Mouse (Mus musculus) hindbrain, embryonic 14.5 days (tissue): Measurements from ENCODE around the gene Baiap3. TPM values are rescaled to one million over a fixed set of nuclear protein-coding genes. Genes with fewer than 3 reads are reported as not detected.

Experiments used
- ATAC-seq: fragments of 200-750 bp; cut with Nextera tagmentation; 2 replicates; pipeline ENCODE4 v1.8.0; 2017; ENCODE audit warnings: moderate number of reproducible peaks, mild to moderate bottlenecking, moderate TSS enrichment, moderate library complexity; ENCODE audit not compliant: low FRiP score
- DNase-seq: peaks from one replicate; pipeline ENCODE4 v3.0.0-alpha.2; 2015; ENCODE audit warnings: low spot score
- H3K27ac ChIP-seq: fragments of 300-500 bp; sonication (generic); 2 replicates; pipeline ENCODE4 v1.5.1; 2014; ENCODE audit warnings: mild to moderate bottlenecking, moderate library complexity
- H3K27me3 ChIP-seq: fragments of 300-500 bp; sonication (generic); 2 replicates; pipeline ENCODE4 v1.6.1; 2014; ENCODE audit warnings: mild to moderate bottlenecking, low read length, mixed read lengths; ENCODE audit not compliant: control insufficient read depth, insufficient read depth
- H3K36me3 ChIP-seq: fragments of 300-500 bp; sonication (generic); replicated peaks from 2 replicates; pipeline ENCODE4 v1.6.1; 2014; ENCODE audit not compliant: control insufficient read depth, insufficient read depth
- H3K4me1 ChIP-seq: fragments of 300-500 bp; sonication (generic); replicated peaks from 2 replicates; pipeline ENCODE4 v1.6.1; 2014; ENCODE audit warnings: antibody characterized with exemption, low read length, mixed read lengths; ENCODE audit not compliant: control insufficient read depth, insufficient read depth
- H3K4me2 ChIP-seq: fragments of 300-500 bp; sonication (generic); replicated peaks from 2 replicates; pipeline ENCODE4 v1.6.1; 2014; ENCODE audit warnings: mild to moderate bottlenecking, moderate library complexity
- H3K4me3 ChIP-seq: fragments of 300-500 bp; sonication (generic); replicated peaks from 2 replicates; pipeline ENCODE4 v1.5.1; 2014; ENCODE audit warnings: mild to moderate bottlenecking, low read length
- H3K9ac ChIP-seq: fragments of 300-500 bp; sonication (generic); 2 replicates; pipeline ENCODE4 v1.6.1; 2014
- H3K9me3 ChIP-seq: fragments of 300-500 bp; sonication (generic); 2 replicates; pipeline ENCODE4 v1.6.1; 2016; ENCODE audit warnings: low read length; ENCODE audit not compliant: control insufficient read depth
- WGBS: fragments of 180-500 bp; shearing (Covaris S2); extraction: QIAGEN DNeasy Blood & Tissue Kit; methylation state at CpG from one replicate; pipeline ENCODE4 v1.1.7; 2014; 5-methylcytosine and 5-hydroxymethylcytosine counted together
- polyA plus RNA-seq: library from polyadenylated mRNA; unstranded; fragments of >200 nt; fragmentation: Nextera tagmentation; extraction: Ambion mirVana; gene quantifications from 2 replicates; pipeline ENCODE4 v1.2.1, GENCODE M21; 2014

Baiap3 gene
- polyA plus RNA-seq, 1 experiment from 2014 or later, result 10.8 TPM

DNA sequence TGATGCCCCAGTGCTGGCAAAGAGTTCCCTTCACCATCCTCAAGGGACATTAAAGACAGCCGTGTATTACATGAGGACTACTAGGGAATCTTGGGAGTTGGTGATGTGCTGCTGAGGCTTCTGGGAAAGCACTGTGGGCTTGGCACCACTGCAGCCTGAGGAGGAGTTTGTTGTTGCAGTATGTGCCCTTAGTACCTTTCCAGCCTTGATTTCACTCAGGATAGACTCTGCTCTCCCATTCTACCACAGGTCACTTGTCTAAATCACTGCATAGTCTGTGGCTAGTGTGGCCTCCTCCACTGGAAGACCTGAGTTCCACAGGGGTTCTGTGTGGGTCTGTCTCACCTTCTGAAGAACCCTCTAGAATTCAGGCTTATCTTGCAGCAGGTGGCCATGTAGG, 35.4 kb downstream of the Baiap3 start:
- Histone ChIP-seq H3K27me3 (no peaks in the 10 kb centered on the region), H3K4me1 (0 out of 2 replicates have a peak, but pooled peaks cover 7% of the 10 kb centered on the region), H3K9ac (no peak overlapping the region), H3K4me2 (no peak overlapping the region), H3K36me3 (peaks cover 41% of the 10 kb centered on the region), H3K27ac (no peak overlapping the region), H3K9me3 (no peaks in the 10 kb centered on the region), H3K4me3 (no peak overlapping the region)
- no peak for ATAC-seq
- 88% methylated on average over 1 of the region's 1 CpGs for WGBS
- DNase-seq, result no peak

GRCm38 (mm10) chr17:25219492-25220295, 36.5 kb downstream of the Baiap3 start:
- ATAC-seq (no peak), DNase-seq (no peak)
- Histone ChIP-seq H3K4me3 (no peak overlapping the region), H3K27ac (no peak overlapping the region), H3K9ac (no peak overlapping the region), H3K9me3 (no peaks in the 10 kb centered on the region), H3K4me1 (0 out of 2 replicates have a peak, but pooled peaks cover 7% of the 10 kb centered on the region), H3K4me2 (no peak overlapping the region), H3K27me3 (no peaks in the 10 kb centered on the region), H3K36me3 (peaks cover 49% of the 10 kb centered on the region)
- 96% methylated on average over 15 of the region's 15 CpGs for WGBS

- 92% methylated on average over 9 of the region's 9 CpGs for WGBS
- H3K4me1 ChIP-seq, result 0 out of 2 replicates have a peak, but pooled peaks cover 7% of the 10 kb centered on the region
- H3K27me3 ChIP-seq, result no peaks in the 10 kb centered on the region
- no peak overlapping the region for H3K4me2 ChIP-seq
- DNase-seq, result no peak
- peaks cover 56% of the 10 kb centered on the region for H3K36me3 ChIP-seq
- no peak for ATAC-seq
- H3K9ac ChIP-seq, result no peak overlapping the region
- no peak overlapping the region for H3K4me3 ChIP-seq
- H3K9me3 ChIP-seq, result no peaks in the 10 kb centered on the region
- no peak overlapping the region for H3K27ac ChIP-seq
Measured at GRCm38 (mm10) chr17:25218967-25219366, 37.2 kb downstream of the Baiap3 start.

DNA sequence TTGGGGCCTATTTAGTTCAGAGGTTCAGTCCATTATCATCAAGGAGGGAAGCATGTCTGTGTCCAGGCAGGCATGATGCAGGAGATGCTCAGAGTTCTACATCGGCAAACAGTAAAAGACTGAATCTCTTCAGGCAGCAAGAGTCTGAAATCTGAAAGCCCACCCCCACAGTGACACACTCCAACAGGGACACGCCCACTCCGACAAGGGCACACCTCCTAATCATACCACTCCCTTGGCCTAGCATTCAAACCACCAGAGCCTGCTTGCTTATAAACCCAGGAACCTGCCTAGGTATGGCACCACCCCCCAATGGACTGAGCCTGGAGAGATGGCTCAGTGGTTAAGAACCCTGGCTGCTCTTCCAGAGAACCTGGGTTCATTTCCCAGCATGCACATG, 40.7 kb downstream of the Baiap3 start:
- WGBS, result 89% methylated on average over 3 of the region's 3 CpGs
- no peaks in the 10 kb centered on the region for H3K27me3 ChIP-seq

DNA sequence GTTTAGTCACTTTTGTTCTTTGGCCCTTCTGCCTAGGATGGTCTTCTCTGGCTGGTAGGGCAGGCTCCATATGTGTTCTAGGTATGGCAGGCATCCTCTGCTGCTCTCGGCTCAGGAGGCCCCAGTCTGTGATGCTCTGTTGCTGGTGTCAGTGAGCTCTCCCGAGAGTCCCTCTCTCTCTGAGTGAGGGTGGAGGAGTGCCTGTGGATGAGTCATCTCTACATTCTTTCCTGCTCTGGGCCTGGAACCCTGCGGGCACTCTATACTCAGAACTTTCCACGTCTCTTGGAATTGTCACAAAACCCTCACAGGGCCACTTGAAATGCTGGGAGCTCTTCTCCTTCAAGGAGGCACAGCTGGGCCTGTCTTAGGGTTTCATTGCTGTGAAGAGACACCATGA, 44.5 kb downstream of the Baiap3 start:
- Histone ChIP-seq H3K27me3 (no peaks in the 10 kb centered on the region), H3K9ac (no peak overlapping the region), H3K4me1 (no peaks in the 10 kb centered on the region), H3K4me2 (no peak overlapping the region), H3K9me3 (no peaks in the 10 kb centered on the region), H3K4me3 (no peak overlapping the region), H3K27ac (no peak overlapping the region), H3K36me3 (peaks cover 97% of the 10 kb centered on the region)
- 91% methylated on average over 4 of the region's 4 CpGs for WGBS
- ATAC-seq, result no peak
- DNase-seq, result no peak

More for the DNA sequence above, 40.7 kb downstream of the Baiap3 start:
- Histone ChIP-seq H3K4me2 (no peak overlapping the region), H3K27ac (no peak overlapping the region), H3K9me3 (no peaks in the 10 kb centered on the region), H3K36me3 (peaks cover 90% of the 10 kb centered on the region), H3K9ac (no peak overlapping the region), H3K4me1 (no peaks in the 10 kb centered on the region), H3K4me3 (no peak overlapping the region)
- no peak for ATAC-seq
- DNase-seq, result no peak

GRCm38 (mm10) chr17:25210680-25211466, 45.3 kb downstream of the Baiap3 start:
- Histone ChIP-seq H3K27me3 (no peaks in the 10 kb centered on the region), H3K4me1 (no peaks in the 10 kb centered on the region), H3K9ac (no peak overlapping the region), H3K27ac (no peak overlapping the region), H3K36me3 (peaks cover 98% of the 10 kb centered on the region), H3K4me3 (no peak overlapping the region), H3K4me2 (no peak overlapping the region), H3K9me3 (no peaks in the 10 kb centered on the region)
- ATAC-seq (no peak), DNase-seq (no peak)
- WGBS, result 87% methylated on average over 15 of the region's 15 CpGs

DNA sequence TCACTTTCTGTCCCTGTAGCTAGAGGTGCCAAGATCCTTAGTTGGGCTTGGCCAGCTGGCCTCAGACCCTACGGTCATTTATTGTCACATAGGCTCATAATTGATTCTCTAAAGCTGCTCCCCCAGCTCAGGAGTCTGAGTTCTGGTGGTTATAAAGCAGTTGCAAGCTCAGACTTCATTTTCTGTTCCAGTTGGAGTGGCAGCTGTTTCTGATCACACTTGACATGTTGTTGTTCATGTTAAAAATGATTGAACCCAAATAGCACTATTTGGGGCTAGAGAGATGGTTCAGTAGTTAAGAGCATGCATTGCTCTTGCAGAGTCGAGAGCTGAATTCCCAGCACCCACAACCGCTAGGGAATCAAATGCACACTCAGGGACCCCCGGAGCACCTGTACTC, 46.2 kb downstream of the Baiap3 start:
- Histone ChIP-seq H3K4me3 (no peak overlapping the region), H3K4me1 (no peaks in the 10 kb centered on the region), H3K4me2 (no peak overlapping the region), H3K36me3 (peaks cover 99% of the 10 kb centered on the region), H3K9ac (no peak overlapping the region), H3K27me3 (no peaks in the 10 kb centered on the region), H3K9me3 (no peaks in the 10 kb centered on the region), H3K27ac (no peak overlapping the region)
- ATAC-seq (no peak), DNase-seq (no peak)
- 91% methylated on average over 4 of the region's 4 CpGs for WGBS

- no peak overlapping the region for H3K9ac ChIP-seq
- H3K4me1 ChIP-seq, result no peaks in the 10 kb centered on the region
- H3K4me2 ChIP-seq, result no peak overlapping the region
- H3K27ac ChIP-seq, result no peak overlapping the region
- 96% methylated on average over 4 of the region's 4 CpGs for WGBS
- no peaks in the 10 kb centered on the region for H3K27me3 ChIP-seq
- no peak for ATAC-seq
- H3K4me3 ChIP-seq, result no peak overlapping the region
- H3K36me3 ChIP-seq, result peaks cover 76% of the 10 kb centered on the region
- no peaks in the 10 kb centered on the region for H3K9me3 ChIP-seq
- no peak for DNase-seq
Measured at GRCm38 (mm10) chr17:25202401-25202800, 53.8 kb downstream of the Baiap3 start.
